Mouse (Mus musculus) frontal cortex, postnatal 25 days (tissue): ENCODE results near the gene Syce2.
"Not testable (repeated sequence)": the region's sequence is repeated elsewhere in the genome, so short reads cannot be mapped to it uniquely, and the experiment has no call there.

Experiments used
- DNase-seq, 2 experiments: peaks; one replicate each; pipeline ENCODE4 v3.0.0; 2022; ENCODE audit warnings: low spot score in 2 of 2

Syce2 gene

GRCm38 (mm10) chr8:84901752-84902151 is 29.8 kb downstream of the Syce2 start, which contains the start of gene Klf1:
Klf1 (plus strand) TSS chr8:84901928.
- DNase-seq: no peak

GRCm38 (mm10) chr8:84902367-84902919 is 30.5 kb downstream of the Syce2 start:
- DNase-seq: no peak

DNA sequence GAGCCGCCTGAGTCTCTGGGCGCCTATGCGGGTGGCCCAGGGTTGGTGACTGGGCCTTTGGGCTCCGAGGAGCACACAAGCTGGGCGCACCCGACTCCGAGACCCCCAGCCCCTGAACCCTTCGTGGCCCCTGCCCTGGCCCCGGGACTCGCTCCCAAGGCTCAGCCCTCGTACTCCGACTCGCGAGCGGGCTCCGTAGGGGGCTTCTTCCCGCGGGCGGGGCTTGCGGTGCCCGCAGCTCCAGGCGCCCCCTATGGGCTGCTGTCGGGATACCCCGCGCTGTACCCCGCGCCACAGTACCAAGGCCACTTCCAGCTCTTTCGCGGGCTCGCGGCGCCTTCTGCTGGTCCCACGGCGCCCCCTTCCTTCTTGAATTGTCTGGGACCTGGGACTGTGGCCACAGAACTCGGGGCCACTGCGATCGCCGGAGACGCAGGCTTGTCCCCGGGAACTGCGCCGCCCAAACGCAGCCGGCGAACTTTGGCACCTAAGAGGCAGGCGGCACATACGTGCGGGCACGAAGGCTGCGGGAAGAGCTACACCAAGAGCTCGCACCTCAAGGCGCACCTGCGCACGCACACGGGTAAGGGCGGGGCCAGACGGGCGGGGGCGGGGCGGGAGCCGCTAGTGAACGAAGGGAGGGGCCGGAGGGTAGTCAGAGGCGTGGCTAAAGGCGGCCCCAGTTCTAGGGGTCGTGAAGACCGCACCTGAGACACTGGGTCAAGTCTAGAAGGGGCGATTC is 31.2 kb downstream of the Syce2 start:
- peak; percentile 85 to 87 for DNase-seq

GRCm38 (mm10) chr8:84904351-84904750 is 32.4 kb downstream of the Syce2 start:
- no peak for DNase-seq

DNA sequence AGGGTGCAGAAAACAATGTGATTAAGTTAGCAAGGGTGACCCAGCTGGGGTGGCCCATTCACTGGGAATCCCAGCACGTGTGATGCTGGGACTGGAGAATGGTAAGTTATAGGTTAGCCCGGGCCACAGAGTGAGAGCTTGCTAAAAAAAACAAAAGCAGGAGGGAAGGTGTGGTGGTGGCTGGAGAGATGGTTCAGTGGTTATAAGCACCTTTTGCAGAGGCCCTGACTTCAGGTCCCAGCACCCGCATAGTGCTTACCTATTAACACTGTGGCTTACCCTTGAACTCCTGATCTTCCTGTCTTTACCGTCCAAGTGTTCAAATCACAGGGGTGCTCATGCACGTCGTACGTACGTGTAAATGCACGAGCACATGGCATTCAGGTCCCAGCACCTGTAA is 35.1 kb downstream of the Syce2 start:
- no peak for DNase-seq

DNA sequence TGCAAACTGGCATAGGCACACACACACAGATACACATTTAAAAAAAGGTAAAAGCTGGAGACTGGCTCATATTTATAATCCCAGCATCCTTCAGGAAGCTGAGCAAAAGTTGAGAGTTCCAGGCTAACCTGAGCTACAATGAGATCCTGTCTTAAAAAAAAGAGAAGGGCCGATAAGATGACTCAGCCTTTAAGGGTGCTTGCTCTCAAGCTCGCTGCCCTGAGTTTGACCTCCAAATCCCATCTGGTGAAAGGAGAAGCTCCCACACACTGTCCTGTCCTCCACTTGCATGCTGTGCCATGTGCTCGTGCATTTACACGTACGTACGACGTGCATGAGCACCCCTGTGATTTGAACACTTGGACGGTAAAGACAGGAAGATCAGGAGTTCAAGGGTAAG is 35.6 kb downstream of the Syce2 start:
- DNase-seq: no peak

DNA sequence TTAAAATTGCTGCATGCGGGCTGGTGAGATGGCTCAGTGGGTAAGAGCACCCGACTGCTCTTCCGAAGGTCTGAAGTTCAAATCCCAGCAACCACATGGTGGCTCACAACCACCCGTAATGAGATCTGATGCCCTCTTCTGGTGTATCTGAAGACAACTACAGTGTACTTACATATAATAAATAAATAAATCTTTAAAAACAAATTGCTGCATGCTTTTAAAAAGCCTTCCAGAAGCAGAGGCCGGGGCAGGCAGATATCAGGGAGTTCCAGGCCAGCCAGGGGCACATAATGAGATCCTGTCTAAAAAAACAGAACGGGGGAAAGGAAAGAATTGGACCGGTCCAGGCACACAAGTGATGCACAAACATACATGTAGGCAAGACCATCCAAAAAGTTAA is 36.1 kb downstream of the Syce2 start:
- DNase-seq: not testable (repeated sequence)

GRCm38 (mm10) chr8:84908421-84909161 is 36.7 kb downstream of the Syce2 start, which contains the start of gene Dnase2a:
Dnase2a (plus strand) TSS chr8:84908560.
- DNase-seq: peak; percentile 52 to 72

- no peak for DNase-seq
Observed at GRCm38 (mm10) chr8:84909162-84909767, 37.4 kb downstream of the Syce2 start.

DNA sequence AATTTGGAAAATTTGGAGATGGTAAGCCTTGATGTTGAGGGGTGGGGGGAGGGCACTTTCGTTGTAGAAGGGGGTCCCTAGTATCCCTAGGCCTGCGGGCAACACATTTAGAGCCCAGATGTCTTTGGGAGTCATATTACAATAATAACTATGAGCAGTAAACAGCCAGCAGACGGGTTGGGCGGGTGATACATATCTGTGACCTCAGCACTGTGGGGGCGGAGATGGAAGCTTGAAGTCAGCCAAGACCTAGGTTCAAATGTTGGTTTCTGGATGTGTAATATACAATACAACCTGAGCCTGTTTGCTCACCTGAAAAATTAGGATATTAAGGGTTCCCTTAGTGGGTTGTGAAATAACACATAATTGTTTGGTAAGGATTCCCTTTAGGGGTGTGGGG is 38.0 kb downstream of the Syce2 start:
- no peak for DNase-seq

DNA sequence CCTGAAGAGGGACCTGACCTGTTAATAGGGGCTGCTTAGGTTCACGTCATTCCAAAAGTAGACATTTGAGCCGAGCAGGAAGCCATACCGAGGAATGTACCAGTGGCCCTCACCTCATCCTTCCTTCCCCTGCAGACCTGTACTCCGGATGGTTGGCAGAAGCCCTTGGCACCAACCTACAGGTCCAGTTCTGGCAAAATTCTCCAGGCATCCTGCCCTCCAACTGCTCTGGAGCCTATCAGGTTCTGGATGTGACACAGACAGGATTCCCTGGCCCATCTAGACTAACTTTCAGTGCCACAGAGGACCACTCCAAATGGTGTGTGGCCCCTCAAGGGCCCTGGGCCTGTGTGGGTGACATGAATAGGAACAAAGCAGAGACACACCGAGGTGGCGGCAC is 38.6 kb downstream of the Syce2 start:
- DNase-seq: no peak

DNA sequence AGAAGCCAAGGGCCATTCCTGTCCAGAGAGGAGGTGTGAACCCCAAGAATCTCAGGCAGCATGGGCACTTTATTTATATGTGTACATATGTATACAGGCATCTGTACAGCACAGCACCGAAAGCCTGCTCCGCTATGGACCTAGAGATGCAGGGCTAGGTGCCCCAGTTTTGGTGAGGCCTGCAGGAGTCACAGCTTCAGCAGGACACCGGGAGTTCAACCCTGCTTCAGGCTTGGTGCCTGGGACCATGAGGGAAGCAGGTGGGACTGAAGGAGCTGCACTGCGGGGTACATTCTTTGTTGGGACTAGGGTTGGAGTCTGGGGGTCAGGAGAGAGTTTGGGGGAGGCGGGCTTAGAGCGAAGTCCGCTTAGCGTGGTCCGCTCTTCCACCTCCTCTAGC is 39.9 kb downstream of the Syce2 start:
- DNase-seq: no peak

DNA sequence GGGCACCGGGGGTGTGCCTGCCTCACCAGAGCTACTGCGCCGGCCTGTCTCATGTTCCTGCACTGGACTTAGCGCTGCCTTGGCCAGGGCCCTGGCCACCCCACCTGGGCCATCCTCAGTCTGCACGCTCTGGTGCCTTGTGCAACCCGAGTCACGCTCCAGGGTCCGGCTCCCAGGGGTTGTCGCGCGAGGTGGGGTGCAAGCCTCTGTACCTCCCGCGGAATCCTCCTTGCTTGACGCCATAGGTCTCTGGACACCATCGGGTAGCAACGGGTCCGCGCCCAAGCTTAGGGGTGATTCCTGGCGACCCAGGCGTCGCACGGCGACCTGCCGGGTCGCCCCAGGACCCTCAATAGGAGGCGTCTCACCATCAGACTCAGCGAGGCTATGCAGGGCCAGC is 40.5 kb downstream of the Syce2 start:
- DNase-seq: no peak

GRCm38 (mm10) chr8:84912895-84913501 is 41.1 kb downstream of the Syce2 start:
- no peak for DNase-seq

DNA sequence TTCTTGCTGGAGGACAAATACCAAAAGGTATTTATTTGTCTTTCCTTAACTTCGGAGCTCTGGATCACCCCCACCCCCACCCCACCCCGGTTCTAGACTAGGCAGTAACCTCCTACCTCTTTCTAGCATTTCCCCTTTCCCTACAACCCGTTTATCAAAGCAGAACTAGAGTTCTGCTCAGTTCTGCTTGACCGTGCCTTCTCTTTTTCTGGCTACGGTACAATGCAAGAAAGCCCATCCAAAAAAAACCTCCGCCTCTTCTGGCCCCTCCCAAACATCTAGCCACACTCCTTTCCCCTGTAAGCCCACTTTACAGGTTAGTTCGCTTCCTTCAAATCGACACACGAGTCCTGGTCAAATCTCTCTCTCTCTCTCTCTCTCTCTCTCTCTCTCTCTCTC is 41.6 kb downstream of the Syce2 start:
- no peak for DNase-seq

DNA sequence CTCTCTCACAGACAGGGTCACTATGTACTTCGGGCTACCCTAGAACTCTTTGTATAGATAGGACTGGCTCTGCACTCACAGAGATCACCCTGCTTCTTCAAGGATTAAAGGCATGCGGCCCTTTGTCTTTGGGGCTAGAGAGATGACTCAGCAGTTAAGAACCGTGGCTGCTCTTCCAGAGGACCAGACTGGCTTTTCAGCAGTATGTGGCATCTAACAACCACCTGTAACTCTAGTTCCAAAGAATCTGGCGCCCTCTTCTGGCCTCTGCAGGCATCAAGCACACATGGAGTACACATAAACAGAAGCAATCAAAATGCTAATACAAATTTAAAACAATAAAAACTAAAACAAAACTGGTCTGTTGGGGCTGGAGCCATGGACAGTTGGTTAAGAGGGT is 42.0 kb downstream of the Syce2 start:
- no peak for DNase-seq

DNA sequence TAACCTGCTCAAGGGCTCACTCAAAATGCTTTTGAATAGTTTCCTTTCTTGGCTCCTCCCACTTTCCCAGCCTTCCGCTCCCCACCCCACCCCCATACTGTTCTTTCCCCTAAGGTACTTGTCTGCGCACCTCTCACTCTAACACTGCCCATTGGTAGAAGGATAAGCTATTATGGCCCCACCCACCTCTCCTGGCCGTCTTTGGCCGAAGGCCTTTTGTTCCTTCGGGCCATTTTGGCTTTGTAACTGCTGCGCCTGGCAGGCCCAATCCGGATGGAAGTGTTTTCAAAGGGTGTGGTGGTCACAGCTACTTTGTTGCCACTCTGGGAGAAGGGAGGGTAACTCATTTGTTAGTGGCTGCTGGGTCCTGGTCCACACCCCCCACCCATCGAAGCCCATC is 43.4 kb downstream of the Syce2 start:
- DNase-seq: no peak

GRCm38 (mm10) chr8:84917781-84918180 is 45.9 kb downstream of the Syce2 start:
- DNase-seq: no peak

GRCm38 (mm10) chr8:84918646-84919045 is 46.7 kb downstream of the Syce2 start:
- DNase-seq: no peak

GRCm38 (mm10) chr8:84921596-84921995 is 49.7 kb downstream of the Syce2 start:
- DNase-seq: no peak

DNA sequence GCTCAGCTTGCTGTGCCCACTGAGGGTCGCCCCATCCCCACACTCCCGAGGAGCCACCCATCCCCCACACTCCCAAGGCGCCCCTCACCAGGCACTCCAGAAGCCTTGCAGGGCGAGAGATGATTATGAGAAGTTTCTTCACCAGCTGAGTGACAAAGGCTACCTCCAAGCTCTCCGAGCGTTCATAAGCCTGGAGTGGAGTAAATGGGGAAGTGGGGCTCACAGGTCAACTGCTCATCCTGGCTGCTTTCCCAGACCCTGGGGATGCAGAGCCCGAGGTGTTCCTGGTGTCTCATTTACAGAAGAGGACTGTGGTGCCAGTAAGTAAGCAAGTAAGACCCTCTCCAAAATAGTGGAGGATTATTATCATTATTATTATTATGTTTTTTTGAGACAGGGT is 53.6 kb downstream of the Syce2 start:
- no peak for DNase-seq

GRCm38 (mm10) chr8:84927513-84927912 is 55.6 kb downstream of the Syce2 start:
- no peak for DNase-seq
